Mouse (Mus musculus): Measurements from ENCODE around the gene Dhx16. TPM values are rescaled to one million over a fixed set of nuclear protein-coding genes. Genes with fewer than 3 reads are reported as not detected.

Gene Dhx16
- polyA plus RNA-seq, 1 experiment from 2014 or later = 14.2 TPM

- peak overlapping the region; percentile 99 for H3K4me2 ChIP-seq (replicated peaks; ENCODE audit: low read depth)
- H3K4me1 ChIP-seq (replicated peaks; ENCODE audit: control insufficient read depth, insufficient read depth) = no peaks in the 10 kb centered on the region; the same call in 1 of the 2 replicates
- ATAC-seq (ENCODE audit: low FRiP score, low TSS enrichment) = peak; percentile 51
- H3K9me3 ChIP-seq (ENCODE audit: control insufficient read depth, low read length) = no peaks in the 10 kb centered on the region
- DNase-seq (ENCODE audit: low spot score) = no peak
- 36% methylated on average over 23 of the region's 23 CpGs for WGBS
- H3K27ac ChIP-seq (replicated peaks) = no peak overlapping the region
- TF ChIP-seq EP300 (optimal IDR thresholded peaks at IDR 0.05) (no peak), CTCF (IDR thresholded peaks at IDR 0.05; ENCODE audit: low read depth) (no peak)
- peak overlapping the region; percentile 51; the same call in 1 of the 2 replicates for H3K9ac ChIP-seq (ENCODE audit: low read length)
- no peak overlapping the region for H3K4me3 ChIP-seq (ENCODE audit: low read depth, low read length)
- H3K36me3 ChIP-seq (ENCODE audit: control insufficient read depth, insufficient read depth, low read length) = peaks cover 4% of the 10 kb centered on the region; the same call in 1 of the 2 replicates
- no peaks in the 10 kb centered on the region for H3K27me3 ChIP-seq (ENCODE audit: control insufficient read depth, insufficient read depth, low read length)
Observed at GRCm38 (mm10) chr17:35897644-35898573, 18.3 kb downstream of the Dhx16 start.

- TF ChIP-seq CTCF (IDR thresholded peaks at IDR 0.05; ENCODE audit: low read depth) (no peak), EP300 (optimal IDR thresholded peaks at IDR 0.05) (no peak)
- no peaks in the 10 kb centered on the region for H3K9me3 ChIP-seq (ENCODE audit: control insufficient read depth, low read length)
- H3K9ac ChIP-seq (ENCODE audit: low read length) = no peak overlapping the region
- no peak overlapping the region for H3K4me3 ChIP-seq (ENCODE audit: low read depth, low read length)
- 0 out of 2 replicates have a peak, but pooled peaks cover 3% of the 10 kb centered on the region for H3K36me3 ChIP-seq (ENCODE audit: control insufficient read depth, insufficient read depth, low read length)
- ATAC-seq (ENCODE audit: low FRiP score, low TSS enrichment) (no peak), DNase-seq (ENCODE audit: low spot score) (no peak)
- WGBS = 87% methylated on average over 3 of the region's 3 CpGs
- H3K4me2 ChIP-seq (replicated peaks; ENCODE audit: low read depth) = no peak overlapping the region
- no peaks in the 10 kb centered on the region; the same call in 1 of the 2 replicates for H3K4me1 ChIP-seq (replicated peaks; ENCODE audit: control insufficient read depth, insufficient read depth)
- no peaks in the 10 kb centered on the region for H3K27me3 ChIP-seq (ENCODE audit: control insufficient read depth, insufficient read depth, low read length)
- no peak overlapping the region for H3K27ac ChIP-seq (replicated peaks)
Observed at GRCm38 (mm10) chr17:35900636-35901035, 21.0 kb downstream of the Dhx16 start.

GRCm38 (mm10) chr17:35903343-35903991 lies 23.8 kb downstream of the Dhx16 start:
- Histone ChIP-seq H3K9me3 (ENCODE audit: control insufficient read depth, low read length) (no peaks in the 10 kb centered on the region), H3K9ac (ENCODE audit: low read length) (no peak overlapping the region), H3K36me3 (ENCODE audit: control insufficient read depth, insufficient read depth, low read length) (0 out of 2 replicates have a peak, but pooled peaks cover 3% of the 10 kb centered on the region), H3K27ac (replicated peaks) (no peak overlapping the region), H3K4me2 (replicated peaks; ENCODE audit: low read depth) (no peak overlapping the region), H3K4me1 (replicated peaks; ENCODE audit: control insufficient read depth, insufficient read depth) (no peaks in the 10 kb centered on the region), H3K4me3 (ENCODE audit: low read depth, low read length) (no peak overlapping the region), H3K27me3 (ENCODE audit: control insufficient read depth, insufficient read depth, low read length) (no peaks in the 10 kb centered on the region)
- TF ChIP-seq EP300 (optimal IDR thresholded peaks at IDR 0.05) = no peak
- TF ChIP-seq CTCF (IDR thresholded peaks at IDR 0.05; ENCODE audit: low read depth) = no peak
- ATAC-seq (ENCODE audit: low FRiP score, low TSS enrichment) (no peak), DNase-seq (ENCODE audit: low spot score) (no peak)
- WGBS = 85% methylated on average over 9 of the region's 9 CpGs

- Histone ChIP-seq H3K27me3 (ENCODE audit: control insufficient read depth, insufficient read depth, low read length) (no peaks in the 10 kb centered on the region), H3K4me1 (replicated peaks; ENCODE audit: control insufficient read depth, insufficient read depth) (no peaks in the 10 kb centered on the region), H3K4me2 (replicated peaks; ENCODE audit: low read depth) (no peak overlapping the region), H3K9ac (ENCODE audit: low read length) (no peak overlapping the region), H3K36me3 (ENCODE audit: control insufficient read depth, insufficient read depth, low read length) (0 out of 2 replicates have a peak, but pooled peaks cover 3% of the 10 kb centered on the region), H3K27ac (replicated peaks) (no peak overlapping the region), H3K9me3 (ENCODE audit: control insufficient read depth, low read length) (no peaks in the 10 kb centered on the region), H3K4me3 (ENCODE audit: low read depth, low read length) (no peak overlapping the region)
- TF ChIP-seq CTCF (IDR thresholded peaks at IDR 0.05; ENCODE audit: low read depth) (no peak), EP300 (optimal IDR thresholded peaks at IDR 0.05) (no peak)
- no peak for ATAC-seq (ENCODE audit: low FRiP score, low TSS enrichment)
- DNase-seq (ENCODE audit: low spot score) = no peak
- WGBS = 65% methylated on average over 4 of the region's 4 CpGs
Observed at GRCm38 (mm10) chr17:35903992-35904355, 24.4 kb downstream of the Dhx16 start.

GRCm38 (mm10) chr17:35905587-35905986 lies 26.0 kb downstream of the Dhx16 start:
- 0 out of 2 replicates have a peak, but pooled peaks cover 3% of the 10 kb centered on the region for H3K36me3 ChIP-seq (ENCODE audit: control insufficient read depth, insufficient read depth, low read length)
- no peak for DNase-seq (ENCODE audit: low spot score)
- no peak overlapping the region for H3K4me2 ChIP-seq (replicated peaks; ENCODE audit: low read depth)
- no peak overlapping the region for H3K4me3 ChIP-seq (ENCODE audit: low read depth, low read length)
- ATAC-seq (ENCODE audit: low FRiP score, low TSS enrichment) = no peak
- TF ChIP-seq CTCF (IDR thresholded peaks at IDR 0.05; ENCODE audit: low read depth) = no peak
- TF ChIP-seq EP300 (optimal IDR thresholded peaks at IDR 0.05) = no peak
- no peaks in the 10 kb centered on the region for H3K4me1 ChIP-seq (replicated peaks; ENCODE audit: control insufficient read depth, insufficient read depth)
- no peak overlapping the region for H3K9ac ChIP-seq (ENCODE audit: low read length)
- H3K27me3 ChIP-seq (ENCODE audit: control insufficient read depth, insufficient read depth, low read length) = no peaks in the 10 kb centered on the region
- H3K9me3 ChIP-seq (ENCODE audit: control insufficient read depth, low read length) = no peaks in the 10 kb centered on the region
- H3K27ac ChIP-seq (replicated peaks) = no peak overlapping the region
- WGBS = 94% methylated on average over 1 of the region's 1 CpGs
